ENCODE assay signal across 8 mouse cellular contexts in genomic region chr17:51583277-51583676, GRCm38 (mm10).
A peak's percentile ranks its signal among the peaks of the same experiment; 100 is the strongest.
DNase-seq lines count a peak whose midpoint lies in the region; ATAC-seq lines count a peak whose summit lies in the region.

No protein-coding gene starts in this region.

- ATAC-seq in hindbrain, embryonic 15.5 days (ENCODE audit: low FRiP score, low read depth), result peak; percentile 28; the same call in 1 of the 2 replicates
- no peak for ATAC-seq in hindbrain, embryonic 16.5 days
- peak; percentile 59 for ATAC-seq in lung, embryonic 15.5 days (ENCODE audit: borderline replicate concordance, extremely low read depth, low FRiP score, low TSS enrichment)

- 81% methylated on average over 15 of the region's 15 CpGs for WGBS in hindbrain, embryonic 15.5 days
- 76% methylated on average over 15 of the region's 15 CpGs for WGBS in hindbrain, embryonic 16.5 days
- WGBS in lung, embryonic 15.5 days, result 55% methylated on average over 15 of the region's 15 CpGs
- WGBS in forebrain, embryonic 10.5 days, result 89% methylated on average over 15 of the region's 15 CpGs

- no peaks in the 10 kb centered on the region for H3K9me3 ChIP-seq in hindbrain, embryonic 15.5 days
- no peaks in the 10 kb centered on the region; the same call in 1 of the 2 replicates for H3K9me3 ChIP-seq in hindbrain, embryonic 16.5 days (ENCODE audit: control insufficient read depth, low read length)
- H3K9me3 ChIP-seq in lung, embryonic 15.5 days, result no peaks in the 10 kb centered on the region
- H3K9me3 ChIP-seq in forebrain, embryonic 10.5 days, result no peaks in the 10 kb centered on the region

- H3K27me3 ChIP-seq in hindbrain, embryonic 15.5 days, result no peaks in the 10 kb centered on the region
- no peaks in the 10 kb centered on the region for H3K27me3 ChIP-seq in hindbrain, embryonic 16.5 days (replicated peaks; ENCODE audit: control insufficient read depth, insufficient read depth, low read length)
- H3K27me3 ChIP-seq in lung, embryonic 15.5 days, result no peaks in the 10 kb centered on the region
- no peaks in the 10 kb centered on the region for H3K27me3 ChIP-seq in forebrain, embryonic 10.5 days (ENCODE audit: poor library complexity, severe bottlenecking)

- no peak overlapping the region for H3K9ac ChIP-seq in hindbrain, embryonic 15.5 days
- H3K9ac ChIP-seq in hindbrain, embryonic 16.5 days (ENCODE audit: low read depth, low read length), result no peak overlapping the region
- H3K9ac ChIP-seq in lung, embryonic 15.5 days, result no peak overlapping the region

- peak; percentile 25 for DNase-seq in Muller cell, postnatal 12 days (ENCODE audit: inconsistent ontology term)
- peak; percentile 31 for DNase-seq in gastrocnemius, postnatal 25 days
- DNase-seq in layer of hippocampus, postnatal 36 days, result no peak
- DNase-seq in cerebellum, postnatal 14 days, result no peak
- DNase-seq in forebrain, embryonic 10.5 days (ENCODE audit: extremely low spot score, low spot score), result no peak

- H3K4me1 ChIP-seq in hindbrain, embryonic 15.5 days (replicated peaks), result peaks cover 15% of the 10 kb centered on the region
- no peaks in the 10 kb centered on the region for H3K4me1 ChIP-seq in hindbrain, embryonic 16.5 days (ENCODE audit: control insufficient read depth, insufficient read depth, low read depth, low read length)
- H3K4me1 ChIP-seq in lung, embryonic 15.5 days, result no peaks in the 10 kb centered on the region
- H3K4me1 ChIP-seq in forebrain, embryonic 10.5 days, result peaks cover 18% of the 10 kb centered on the region

- H3K4me3 ChIP-seq in hindbrain, embryonic 15.5 days, result no peak overlapping the region
- H3K4me3 ChIP-seq in hindbrain, embryonic 16.5 days (ENCODE audit: low read length), result no peak overlapping the region
- no peak overlapping the region for H3K4me3 ChIP-seq in lung, embryonic 15.5 days
- H3K4me3 ChIP-seq in forebrain, embryonic 10.5 days, result no peak overlapping the region

- H3K27ac ChIP-seq in hindbrain, embryonic 15.5 days (replicated peaks), result peak overlapping the region; percentile 44; the same call in 1 of the 2 replicates
- no peak overlapping the region for H3K27ac ChIP-seq in hindbrain, embryonic 16.5 days (ENCODE audit: low read depth, low read length)
- H3K27ac ChIP-seq in lung, embryonic 15.5 days, result no peak overlapping the region
- H3K27ac ChIP-seq in forebrain, embryonic 10.5 days, result no peak overlapping the region

- no peaks in the 10 kb centered on the region for H3K36me3 ChIP-seq in hindbrain, embryonic 15.5 days
- no peaks in the 10 kb centered on the region for H3K36me3 ChIP-seq in hindbrain, embryonic 16.5 days (ENCODE audit: control insufficient read depth, insufficient read depth, low read length)
- no peaks in the 10 kb centered on the region for H3K36me3 ChIP-seq in lung, embryonic 15.5 days
- no peaks in the 10 kb centered on the region for H3K36me3 ChIP-seq in forebrain, embryonic 10.5 days (replicated peaks)

- H3K4me2 ChIP-seq in hindbrain, embryonic 15.5 days, result no peak overlapping the region
- H3K4me2 ChIP-seq in hindbrain, embryonic 16.5 days (ENCODE audit: low read length), result no peak overlapping the region
- no peak overlapping the region for H3K4me2 ChIP-seq in lung, embryonic 15.5 days

Comparison
In these comparisons a context has a peak if more than half of its experiments do, and no peak if none do; other contexts are left out.
1. DNase-seq: peak in Muller cell, postnatal 12 days (single experiment) and gastrocnemius, postnatal 25 days (single experiment); none in layer of hippocampus, postnatal 36 days (0 of 2), cerebellum, postnatal 14 days (0 of 2) and forebrain, embryonic 10.5 days (single experiment).